Mouse (Mus musculus) kidney, adult 2 months (tissue): ENCODE results near the gene Proca1. TPM values are rescaled to one million over a fixed set of nuclear protein-coding genes. Genes with fewer than 3 reads are reported as not detected.

ENCODE experiments used
- DNase-seq: peaks from one replicate; pipeline ENCODE4 v3.0.0; 2021
- H3K27ac ChIP-seq: fragments of 200-500 bp; 2 replicates; pipeline ENCODE4 v1.5.1; 2012; ENCODE audit warnings: low read depth, low read length, control low read depth, inconsistent platforms; ENCODE audit not compliant: insufficient read depth
- H3K27me3 ChIP-seq: fragments of 200-500 bp; replicated peaks from 2 replicates; pipeline ENCODE4 v1.6.1; 2012; ENCODE audit warnings: mild to moderate bottlenecking, moderate library complexity, low read length, inconsistent platforms; ENCODE audit not compliant: control insufficient read depth, insufficient read depth
- H3K36me3 ChIP-seq: fragments of 200-500 bp; 2 replicates; pipeline ENCODE4 v1.6.1; 2012; ENCODE audit warnings: mild to moderate bottlenecking, moderate library complexity, low read length, inconsistent platforms; ENCODE audit not compliant: control insufficient read depth, insufficient read depth
- H3K4me1 ChIP-seq: fragments of 200-500 bp; 2 replicates; pipeline ENCODE4 v1.6.1; 2011; ENCODE audit warnings: low read length; ENCODE audit not compliant: control insufficient read depth, insufficient read depth
- H3K4me3 ChIP-seq: fragments of 200-500 bp; 2 replicates; pipeline ENCODE4 v1.5.1; 2011; ENCODE audit warnings: mild to moderate bottlenecking, low read depth, low read length, control low read depth; ENCODE audit not compliant: insufficient read depth
- CTCF ChIP-seq: fragments of 200-500 bp; conservative IDR thresholded peaks from 2 replicates; pipeline ENCODE4 v1.5.1; 2011; ENCODE audit warnings: low read depth, mild to moderate bottlenecking, control low read depth, low read length, moderate library complexity, mixed read lengths; ENCODE audit not compliant: insufficient read depth, insufficient read length
- POLR2A ChIP-seq: fragments of 200-500 bp; IDR thresholded peaks from one replicate; pipeline ENCODE4 v1.6.1; 2011; ENCODE audit warnings: low read depth, low read length, control low read depth
- WGBS: fragments of 180-500 bp; shearing (Covaris S2); methylation state at CpG from one replicate; pipeline ENCODE4 v1.1.7; 2018; 5-methylcytosine and 5-hydroxymethylcytosine counted together
- polyA plus RNA-seq: library from polyadenylated mRNA; depleted of rRNA; stranded (reverse); fragments of >200 nt; gene quantifications from 2 replicates; pipeline ENCODE4 v1.2.3, GENCODE M21; 2012

Gene Proca1
- polyA plus RNA-seq, 1 experiment = 1.8 TPM

DNA sequence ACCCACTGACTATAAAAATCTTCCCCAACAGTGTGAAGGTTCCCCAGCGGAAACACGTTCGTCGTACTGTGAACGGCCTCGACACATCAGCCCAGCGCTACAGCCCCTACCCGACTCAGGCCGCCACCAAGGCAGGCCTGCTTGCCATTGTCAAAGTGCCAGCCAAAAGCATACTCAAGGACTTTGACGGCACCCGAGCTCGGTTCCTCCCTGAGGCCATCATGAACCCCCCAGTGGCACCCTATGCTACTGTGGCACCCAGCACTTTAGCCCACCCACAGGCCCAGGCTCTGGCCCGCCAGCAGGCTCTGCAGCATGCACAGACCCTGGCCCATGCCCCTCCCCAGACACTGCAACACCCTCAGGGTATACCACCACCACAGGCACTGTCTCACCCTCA is 39.4 kb upstream of the Proca1 start:
- H3K36me3 ChIP-seq = no peaks in the 10 kb centered on the region; the same call in 1 of the 2 replicates

DNA sequence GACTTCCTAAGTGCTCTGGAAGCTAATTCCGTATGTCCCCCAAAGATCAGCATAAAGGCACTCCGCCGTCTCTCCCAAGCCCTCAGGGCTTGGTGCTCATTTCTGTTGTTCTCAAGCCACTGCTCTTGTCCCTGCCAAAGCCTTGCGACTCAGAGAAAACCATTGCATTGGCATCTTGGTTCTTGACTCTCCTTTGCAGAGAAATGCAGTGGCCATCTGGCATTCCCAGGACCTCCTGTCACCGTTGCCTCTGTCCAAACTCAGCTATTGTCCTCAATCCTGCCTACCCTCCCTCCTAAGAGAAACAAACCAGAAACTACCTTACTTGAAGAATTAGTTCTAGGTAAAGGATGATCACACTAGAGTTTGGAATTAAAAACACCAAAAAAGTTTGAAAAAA is 37.5 kb upstream of the Proca1 start:
- peaks cover 4% of the 10 kb centered on the region for H3K36me3 ChIP-seq

More for the DNA sequence above, 39.4 kb upstream of the Proca1 start:
- H3K4me1 ChIP-seq = peaks cover 3% of the 10 kb centered on the region; the same call in 1 of the 2 replicates
- TF ChIP-seq CTCF (no peak), POLR2A (no peak)
- WGBS = 70% methylated on average over 13 of the region's 13 CpGs
- DNase-seq = no peak
- no peaks in the 10 kb centered on the region for H3K27me3 ChIP-seq
- H3K4me3 ChIP-seq = no peak overlapping the region
- H3K27ac ChIP-seq = no peak overlapping the region

DNA sequence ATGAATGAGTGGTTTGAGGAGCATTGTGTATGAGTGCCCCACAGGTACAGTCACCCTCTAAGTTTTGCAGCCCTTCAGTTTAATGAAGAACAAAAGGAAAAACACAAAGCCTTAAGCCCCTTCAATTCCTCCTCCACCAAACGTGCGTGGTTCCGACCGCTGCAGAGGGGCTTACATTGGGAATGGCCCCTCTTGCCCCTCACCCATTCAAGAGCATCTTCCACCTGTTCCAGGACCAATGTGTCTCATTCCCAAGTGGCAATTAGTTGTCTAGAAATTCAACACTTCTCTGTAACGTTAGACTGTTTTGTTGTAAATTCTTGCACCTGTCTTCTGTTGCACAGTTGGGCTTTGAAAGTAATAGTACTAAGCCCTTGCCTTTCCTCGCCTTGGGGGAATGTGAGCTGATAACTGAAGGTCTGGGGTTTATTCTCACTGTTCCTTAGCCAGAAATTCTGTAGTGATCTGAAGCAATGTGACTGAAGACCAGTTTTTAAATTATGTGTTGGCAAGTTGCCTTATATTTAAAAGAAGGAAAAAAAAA is 37.0 kb upstream of the Proca1 start:
- no peaks in the 10 kb centered on the region for H3K27me3 ChIP-seq
- DNase-seq = no peak
- TF ChIP-seq POLR2A (no peak), CTCF (no peak)
- H3K4me1 ChIP-seq = peaks cover 18% of the 10 kb centered on the region
- H3K4me3 ChIP-seq = no peak overlapping the region
- WGBS = 73% methylated on average over 6 of the region's 6 CpGs
- H3K36me3 ChIP-seq = peaks cover 4% of the 10 kb centered on the region
- H3K27ac ChIP-seq = no peak overlapping the region

More for the DNA sequence above, 37.5 kb upstream of the Proca1 start:
- Histone ChIP-seq H3K4me3 (no peak overlapping the region), H3K27ac (no peak overlapping the region), H3K27me3 (no peaks in the 10 kb centered on the region), H3K4me1 (peaks cover 17% of the 10 kb centered on the region)
- TF ChIP-seq CTCF = no peak
- no peak for TF ChIP-seq POLR2A
- 83% methylated on average over 5 of the region's 5 CpGs for WGBS
- no peak for DNase-seq

DNA sequence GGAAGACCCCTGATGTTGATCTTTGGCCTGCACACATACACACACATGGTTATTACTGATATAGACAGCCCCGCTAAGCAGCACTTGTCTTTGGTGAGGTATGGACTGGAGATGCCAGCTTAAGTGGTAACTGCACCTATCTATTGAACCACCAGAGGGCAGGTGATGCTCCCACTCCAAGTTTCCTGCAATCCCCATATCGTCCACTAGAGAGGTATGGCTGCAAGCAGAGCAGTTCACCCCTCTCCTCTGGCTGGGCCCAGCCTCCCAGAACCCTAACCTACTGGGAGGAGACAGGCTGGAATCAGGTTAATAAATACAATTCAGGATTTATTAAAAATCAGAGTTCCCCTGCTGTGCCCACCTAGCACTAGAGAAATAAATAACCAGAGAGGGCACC is 34.1 kb upstream of the Proca1 start:
- WGBS = 16% methylated on average over 2 of the region's 2 CpGs
- TF ChIP-seq POLR2A (no peak), CTCF (peak; percentile 100; the same call in 1 of the 2 replicates)
- Histone ChIP-seq H3K4me1 (peaks cover 31% of the 10 kb centered on the region), H3K27me3 (no peaks in the 10 kb centered on the region), H3K4me3 (no peak overlapping the region), H3K27ac (no peak overlapping the region), H3K36me3 (peaks cover 4% of the 10 kb centered on the region)
- DNase-seq = peak; percentile 94

DNA sequence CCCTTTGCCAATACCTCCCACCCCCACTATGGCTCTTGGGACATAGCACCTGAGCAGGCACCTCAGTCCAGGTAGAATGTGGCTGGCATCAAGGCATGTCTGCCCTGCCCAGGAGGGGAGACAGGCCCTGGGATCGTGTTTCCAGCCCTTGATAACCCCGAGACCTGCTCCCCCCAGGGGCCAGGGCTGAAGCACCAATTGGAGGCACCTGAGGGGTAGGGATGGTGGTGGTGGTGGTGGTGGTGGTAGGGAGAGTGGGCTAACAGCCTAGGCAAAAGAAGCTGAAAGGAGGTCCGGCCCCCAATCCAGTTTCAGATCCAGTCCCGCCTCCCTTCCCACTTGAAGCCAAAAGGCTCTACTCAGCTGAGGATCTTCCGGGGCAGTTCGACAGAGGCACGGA is 33.6 kb upstream of the Proca1 start:
- no peak for DNase-seq
- TF ChIP-seq CTCF = no peak
- H3K27me3 ChIP-seq = no peaks in the 10 kb centered on the region
- peak overlapping the region; percentile 64 for H3K27ac ChIP-seq
- no peak overlapping the region for H3K4me3 ChIP-seq
- H3K4me1 ChIP-seq = peaks cover 31% of the 10 kb centered on the region
- H3K36me3 ChIP-seq = peaks cover 4% of the 10 kb centered on the region
- 43% methylated on average over 7 of the region's 7 CpGs for WGBS

DNA sequence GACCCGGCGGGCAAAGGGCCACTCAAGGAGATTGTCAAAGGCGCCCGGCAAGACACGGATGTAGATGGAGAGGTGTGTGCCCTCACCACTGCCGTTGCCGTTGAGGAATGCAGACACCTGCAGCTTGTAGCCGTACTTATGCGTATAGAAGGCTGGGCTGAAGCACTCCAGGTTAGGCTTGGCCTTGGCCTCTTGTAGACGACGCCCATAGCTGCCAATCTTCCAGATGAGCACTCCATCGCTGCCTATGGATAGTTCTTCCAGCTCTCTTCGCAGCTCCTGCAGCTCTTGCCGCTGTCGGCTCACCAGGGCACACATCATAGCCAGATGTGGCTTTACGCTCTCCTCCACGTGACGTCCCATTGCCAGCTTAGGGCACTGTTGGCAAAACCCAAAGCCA is 33.0 kb upstream of the Proca1 start:
- Histone ChIP-seq H3K27me3 (no peaks in the 10 kb centered on the region), H3K4me3 (no peak overlapping the region), H3K27ac (peak overlapping the region; percentile 64; the same call in 1 of the 2 replicates), H3K36me3 (peaks cover 4% of the 10 kb centered on the region), H3K4me1 (peaks cover 31% of the 10 kb centered on the region)
- no peak for TF ChIP-seq POLR2A
- TF ChIP-seq CTCF = no peak
- DNase-seq = no peak
- 59% methylated on average over 18 of the region's 18 CpGs for WGBS

DNA sequence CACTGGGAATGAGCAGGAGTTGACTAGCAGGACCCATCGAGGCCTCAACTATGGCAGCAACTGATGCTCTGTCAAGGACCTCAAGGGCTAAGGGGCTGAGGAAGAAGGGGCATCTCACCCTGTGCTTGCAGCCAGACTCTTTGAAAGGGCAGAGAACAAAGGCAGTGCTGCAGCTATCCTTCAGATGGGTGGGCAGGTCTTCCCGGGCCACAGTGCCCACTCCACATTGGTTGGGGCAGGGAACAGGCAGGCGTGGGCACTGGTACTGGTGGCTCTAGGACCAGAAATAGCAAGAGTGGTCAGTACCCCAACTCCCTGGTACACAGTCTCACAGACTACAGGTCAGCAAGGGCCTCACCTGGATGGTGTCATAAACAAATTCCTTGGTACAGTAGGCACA is 32.5 kb upstream of the Proca1 start:
- WGBS = 67% methylated on average over 3 of the region's 3 CpGs
- Histone ChIP-seq H3K4me3 (no peak overlapping the region), H3K36me3 (peaks cover 4% of the 10 kb centered on the region), H3K27ac (no peak overlapping the region), H3K4me1 (peaks cover 31% of the 10 kb centered on the region), H3K27me3 (no peaks in the 10 kb centered on the region)
- DNase-seq = no peak
- TF ChIP-seq CTCF = no peak
- no peak for TF ChIP-seq POLR2A
